Mouse (Mus musculus): ENCODE measurements at regions not wholly inside any gene's neighbourhood (a gene's known extent, or its start where the extent isn't known, plus 50 kb on each side); places are given as distances from the start of the nearest gene placed in this dataset.

GRCm38 (mm10) chr17:13488608-13489324 is 134.4 kb downstream of the Tcp10c start:
- TF ChIP-seq EP300 (IDR thresholded peaks at IDR 0.05; ENCODE audit: insufficient read depth, low read depth, low read length), result no peak
- TF ChIP-seq POLR2A (IDR thresholded peaks at IDR 0.05; ENCODE audit: insufficient read depth, low read length), result no peak

Data from ES-Bruce4 (cell line).